Mouse (Mus musculus): ENCODE measurements at regions not wholly inside any gene's neighbourhood (a gene's known extent, or its start where the extent isn't known, plus 50 kb on each side); places are given as distances from the start of the nearest gene placed in this dataset.

DNA sequence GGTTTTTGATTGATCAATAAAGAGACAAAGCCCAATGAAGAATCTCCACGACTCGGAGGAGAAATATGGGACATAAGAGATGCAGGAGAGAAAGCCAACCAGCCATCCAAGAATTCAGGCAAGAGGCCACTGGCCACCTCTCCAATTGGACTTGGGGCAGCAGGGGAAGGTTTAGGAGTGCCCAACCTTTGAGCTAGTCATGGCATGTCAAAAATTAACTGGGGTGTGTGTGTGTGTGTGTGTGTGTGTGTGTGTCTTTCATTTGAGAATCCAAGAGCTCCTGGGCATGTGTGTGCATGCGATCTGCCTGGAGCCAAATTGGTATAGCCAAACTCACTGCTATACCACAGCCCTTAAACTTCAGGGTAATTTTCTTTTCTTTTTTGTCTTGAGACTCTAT, 51.6 kb upstream of the Cecr2 start:
- intact Hi-C loops (cut with DNase I), result no loop called here
- DNase-seq, result no peak

DNA sequence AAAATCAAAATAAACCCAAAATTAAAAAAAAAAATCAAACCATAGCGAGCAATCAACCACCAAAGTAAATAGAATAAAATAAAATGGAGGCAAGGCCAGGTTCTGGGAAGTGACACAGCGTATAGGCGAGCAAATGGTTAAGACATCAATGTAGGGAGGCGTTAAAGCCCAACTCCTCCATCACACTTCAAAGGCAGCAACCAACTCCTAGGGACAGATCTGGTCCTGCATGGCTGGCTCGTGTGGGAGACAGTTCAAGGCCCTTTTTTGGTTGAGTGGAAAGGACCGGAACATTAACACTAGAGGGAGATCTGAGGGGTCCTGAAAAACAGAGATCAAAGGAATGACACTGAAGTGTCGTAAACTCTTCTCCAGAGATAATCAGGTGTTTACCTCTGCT, 53.8 kb upstream of the Cecr2 start:
- intact Hi-C loops (cut with DNase I), result no loop called here
- no peak for DNase-seq

DNA sequence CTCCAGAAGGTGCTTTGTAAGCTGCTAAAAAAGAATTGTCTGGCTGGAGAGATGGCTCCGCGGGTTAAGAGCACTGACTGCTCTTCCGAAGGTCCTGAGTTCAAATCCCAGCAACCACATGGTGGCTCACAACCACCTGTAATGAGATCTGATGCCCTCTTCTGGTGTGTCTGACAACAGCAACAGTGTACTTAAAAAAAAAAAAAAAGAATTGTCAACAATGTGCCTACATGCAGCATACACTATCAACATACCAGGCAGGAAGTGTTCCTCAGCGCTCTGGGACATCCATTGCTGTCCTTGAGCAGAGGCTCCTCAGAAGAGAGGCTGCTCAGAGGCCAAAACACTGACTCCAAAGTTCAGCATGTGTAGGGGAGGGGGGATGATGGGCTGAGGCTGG, 56.3 kb upstream of the Cecr2 start:
- intact Hi-C loops (cut with DNase I), result no loop called here
- no peak for DNase-seq

DNA sequence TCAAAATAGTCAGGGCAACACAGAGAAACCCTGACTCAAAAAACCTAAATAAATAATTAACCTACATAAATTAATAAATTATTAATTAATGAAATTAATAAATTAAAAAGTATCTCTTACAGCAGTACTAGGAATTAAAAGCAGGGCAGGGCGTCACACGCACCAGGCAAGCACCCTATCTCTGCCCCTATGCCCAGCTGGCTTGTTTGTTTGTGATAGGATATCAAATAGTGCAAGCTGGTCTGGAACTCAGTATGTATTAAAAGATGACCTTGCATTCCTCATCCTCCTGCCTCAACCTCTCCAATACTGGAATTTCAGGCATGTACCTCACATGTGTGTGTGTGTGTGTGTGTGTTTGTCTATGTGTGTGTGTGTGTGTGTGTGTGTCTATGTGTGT, 60.7 kb upstream of the Cecr2 start:
- intact Hi-C loops (cut with DNase I), result no loop called here
- no peak for DNase-seq

DNA sequence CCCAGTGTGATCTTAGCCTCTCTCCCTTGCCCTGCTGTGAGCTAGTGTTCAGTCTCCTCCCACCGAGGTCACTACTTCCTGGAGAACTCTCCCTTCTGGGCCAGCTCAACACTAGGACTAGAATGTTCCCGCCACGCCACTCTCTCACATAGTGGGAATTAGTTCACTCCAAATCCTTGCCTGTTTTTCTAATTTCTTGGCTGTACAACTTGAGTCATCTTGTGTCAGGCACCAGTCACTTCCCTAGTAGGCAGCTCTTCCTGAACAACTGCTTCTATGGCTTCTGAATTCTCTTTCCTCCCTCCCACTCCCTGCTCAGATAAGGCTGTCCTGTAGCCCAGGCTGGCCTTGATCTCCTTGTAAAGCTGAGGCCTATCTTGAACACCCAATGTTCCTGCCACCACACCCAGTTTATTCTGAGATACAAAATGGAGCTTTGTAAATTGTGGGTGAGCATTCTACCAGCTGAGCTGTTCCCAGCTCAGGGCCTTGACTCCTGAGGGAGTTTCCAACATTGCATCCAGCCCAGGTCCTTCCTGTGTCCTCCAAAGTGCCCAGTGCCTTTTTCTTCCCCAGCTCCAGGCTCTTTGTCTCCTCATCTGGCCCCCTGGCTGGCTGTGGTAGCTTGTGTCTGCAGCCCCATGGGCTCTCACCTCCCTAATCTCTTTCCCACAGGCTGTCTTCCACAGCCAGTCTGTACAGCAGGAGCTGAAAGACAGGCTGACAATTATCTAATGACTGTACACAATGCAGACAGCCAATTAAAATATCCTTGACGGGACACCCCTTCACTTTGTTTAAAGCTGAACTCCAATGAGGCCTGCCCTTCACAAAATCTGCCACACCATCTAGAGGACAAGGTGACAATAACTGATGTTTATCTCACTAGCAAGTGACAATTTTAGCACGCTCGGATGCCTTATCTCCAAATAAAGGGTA, 61.9 kb upstream of the Cecr2 start:
- intact Hi-C loops (cut with DNase I), result loop anchor here (5.0 kb wide), 2 partner anchors 67 to 68 kb away; no protein-coding TSS in a partner anchor
- DNase-seq, result peak in 1 of 2 experiments; percentile 11

DNA sequence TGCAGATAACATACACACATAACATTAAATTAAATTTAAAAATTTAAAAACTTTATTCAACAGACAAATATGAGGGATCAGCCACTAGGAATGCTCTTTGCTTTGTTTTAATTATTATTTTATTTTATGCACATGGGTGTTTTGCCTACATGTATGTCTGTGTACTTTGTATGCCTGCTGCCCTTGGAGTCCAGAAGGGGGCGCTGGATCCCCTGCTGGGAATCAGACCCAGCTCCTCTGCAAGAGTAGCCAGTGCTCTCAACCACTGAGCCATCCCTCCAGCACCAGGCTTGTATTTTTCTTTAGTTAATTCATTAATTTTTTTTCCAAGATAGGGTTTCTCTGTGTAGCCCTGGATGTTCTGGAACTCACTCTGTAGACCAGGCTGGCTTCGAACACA, 62.7 kb upstream of the Cecr2 start:
- intact Hi-C loops (cut with DNase I), result loop anchor here (2.0 to 5.0 kb wide), 3 partner anchors 66 to 133 kb away; no protein-coding TSS in a partner anchor
- DNase-seq, result peak in 1 of 2 experiments; percentile 33

DNA sequence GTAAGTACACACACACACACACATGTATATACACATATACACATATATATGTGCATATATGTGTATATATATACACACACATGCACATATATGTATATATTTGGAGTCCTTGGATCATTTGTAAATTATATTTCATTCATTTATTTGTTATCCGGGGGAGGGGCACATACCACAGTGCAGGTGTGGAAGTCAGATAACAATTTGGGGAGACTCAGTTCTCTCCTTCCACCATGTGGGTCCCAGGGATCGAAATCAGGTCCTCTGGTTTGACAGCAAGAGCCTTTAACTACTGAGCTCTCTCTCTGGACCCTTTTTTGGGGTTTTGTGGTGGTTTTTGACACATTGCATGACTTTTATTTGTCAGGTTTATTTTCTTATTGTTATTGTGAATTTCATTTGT, 65.8 kb upstream of the Cecr2 start:
- intact Hi-C loops (cut with DNase I), result loop anchor here (5.0 kb wide), 2 partner anchors 63 to 72 kb away; no protein-coding TSS in a partner anchor
- DNase-seq, result no peak

DNA sequence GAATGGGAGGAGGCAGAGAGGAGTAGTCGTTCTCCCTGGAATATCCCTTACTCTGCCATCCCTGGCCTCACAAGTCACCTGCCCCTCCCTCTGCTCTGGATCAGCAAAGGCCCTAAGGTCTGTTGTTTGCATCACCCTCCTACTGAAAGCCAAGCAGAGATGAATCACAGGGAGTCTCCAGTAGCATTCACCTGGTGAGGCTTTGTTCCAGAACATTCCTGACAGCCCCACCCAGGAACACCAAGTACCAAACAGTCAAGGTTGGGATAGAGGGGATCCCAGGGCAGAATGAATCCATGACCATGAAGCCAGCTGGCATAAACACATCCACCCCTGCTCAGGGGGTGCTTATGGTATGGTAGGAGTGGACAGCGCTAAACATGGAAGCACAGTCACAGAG, 67.4 kb upstream of the Hdhd5 start:
- no peak for DNase-seq

DNA sequence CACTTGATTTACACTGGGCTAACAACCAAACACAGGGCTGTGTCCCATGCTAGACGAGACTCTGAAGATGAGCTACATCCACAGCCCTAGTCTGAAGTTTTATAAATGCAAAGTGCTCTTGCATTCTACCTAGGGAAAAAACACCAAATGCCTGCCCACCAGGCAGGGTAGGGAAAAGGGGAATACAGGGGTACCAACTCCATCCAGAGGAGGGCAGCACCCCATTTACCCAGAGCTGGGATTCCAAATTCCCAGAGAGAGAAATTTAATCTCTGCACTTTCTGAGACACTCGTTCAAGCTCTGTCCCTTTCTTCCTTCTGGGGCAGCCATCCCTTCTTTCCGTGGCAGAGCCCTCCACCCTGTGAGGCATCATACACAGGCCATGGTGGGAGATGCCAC, 66.8 kb upstream of the Hdhd5 start:
- DNase-seq, result peak in 1 of 2 experiments; percentile 24
- intact Hi-C loops (cut with DNase I), result no loop called here

More for the DNA sequence above, 67.4 kb upstream of the Hdhd5 start:
- intact Hi-C loops (cut with DNase I), result no loop called here

DNA sequence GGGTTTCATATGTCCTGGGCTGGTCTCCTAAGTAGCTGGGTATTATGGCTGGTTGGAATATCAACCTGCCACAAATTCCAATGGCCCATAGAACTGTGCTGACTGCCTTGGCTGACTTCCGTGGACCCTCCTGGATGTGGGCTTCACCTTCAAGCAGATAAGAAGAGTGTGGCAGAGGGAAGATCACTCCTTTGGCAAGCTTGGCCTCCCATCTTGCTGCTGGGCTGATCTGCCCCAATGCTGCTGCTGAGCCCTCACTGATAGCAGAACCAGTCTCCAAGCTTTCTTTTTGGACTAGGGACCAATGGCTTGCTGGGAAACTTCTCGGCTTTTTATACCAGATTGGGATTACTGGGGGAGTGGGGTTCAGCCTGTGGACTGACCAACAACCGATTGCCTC, 65.6 kb upstream of the Hdhd5 start:
- intact Hi-C loops (cut with DNase I), result no loop called here
- DNase-seq, result no peak

DNA sequence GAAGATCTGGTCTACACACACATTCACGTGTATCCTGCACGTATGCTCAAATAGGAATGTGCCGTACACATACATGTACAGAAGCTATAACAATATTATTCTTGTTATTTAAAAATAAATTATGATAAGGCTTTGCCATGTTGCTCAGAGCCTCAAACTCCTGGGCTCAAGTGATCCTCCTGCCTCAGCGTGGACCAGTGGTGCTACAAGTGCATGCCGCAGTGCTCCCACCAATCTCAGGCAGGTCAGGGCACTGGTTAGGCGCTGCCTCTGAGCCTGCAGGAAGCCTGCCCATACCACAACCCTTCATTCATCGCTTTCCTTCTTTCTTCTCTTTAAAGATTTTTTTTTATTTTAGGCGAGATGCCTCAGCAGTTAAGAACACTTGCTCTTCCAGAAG, 63.3 kb upstream of the Hdhd5 start:
- intact Hi-C loops (cut with DNase I), result no loop called here

DNA sequence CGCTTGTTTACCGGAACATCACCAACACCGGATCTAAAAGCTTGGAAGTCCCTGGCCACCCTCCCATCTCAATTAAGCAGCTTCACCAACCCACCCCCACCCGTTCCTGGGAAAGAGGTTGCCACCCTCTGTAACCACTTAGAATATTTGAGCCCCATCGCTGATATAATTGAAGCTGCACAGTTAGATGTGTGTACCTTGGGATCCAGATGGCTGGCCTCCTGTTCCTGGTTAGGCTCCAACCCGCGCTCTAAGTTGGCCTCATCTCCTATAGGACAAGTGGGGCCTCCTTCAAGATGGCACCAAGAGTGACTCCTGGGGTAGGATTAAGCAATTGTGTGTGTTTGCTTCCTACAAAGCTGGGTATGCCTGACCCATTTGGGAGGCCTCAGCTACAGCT, 61.6 kb upstream of the Hdhd5 start:
- intact Hi-C loops (cut with DNase I), result no loop called here
- DNase-seq, result no peak

More for the DNA sequence above, 63.3 kb upstream of the Hdhd5 start:
- no peak for DNase-seq

DNA sequence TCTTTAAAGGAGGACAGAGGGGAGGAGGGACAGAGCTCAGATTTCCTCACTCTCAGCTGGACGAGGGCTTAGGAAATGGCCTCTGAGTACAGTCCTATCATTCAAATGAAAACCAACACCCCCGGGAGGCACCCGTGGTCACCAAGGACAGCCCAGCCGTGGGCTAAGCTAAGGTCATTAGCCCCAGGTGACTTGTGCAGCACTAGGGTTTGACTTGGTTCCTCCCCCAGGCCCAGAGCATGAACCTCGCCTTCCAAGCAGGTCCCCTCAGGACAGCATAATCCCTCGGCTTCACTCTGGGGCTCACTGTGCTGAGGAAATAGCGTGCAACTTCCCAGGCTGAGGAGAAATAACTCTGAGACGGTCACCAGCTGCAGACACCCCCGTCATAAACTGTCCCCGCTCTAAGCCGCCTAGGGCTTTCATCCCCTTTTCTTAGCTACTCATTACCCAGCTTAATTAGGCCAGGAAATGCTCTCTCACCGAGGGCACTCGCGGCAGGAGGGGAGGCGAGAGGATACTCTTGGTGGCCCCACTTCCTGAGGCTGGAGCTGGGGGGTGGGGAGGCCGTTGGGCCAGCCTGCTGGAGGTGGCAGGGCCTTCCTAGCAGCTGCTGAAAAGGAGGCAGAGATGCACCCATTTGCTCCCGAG, 61.0 kb upstream of the Hdhd5 start:
- intact Hi-C loops (cut with DNase I), result no loop called here
- DNase-seq, result peak in 1 of 2 experiments; percentile 42

DNA sequence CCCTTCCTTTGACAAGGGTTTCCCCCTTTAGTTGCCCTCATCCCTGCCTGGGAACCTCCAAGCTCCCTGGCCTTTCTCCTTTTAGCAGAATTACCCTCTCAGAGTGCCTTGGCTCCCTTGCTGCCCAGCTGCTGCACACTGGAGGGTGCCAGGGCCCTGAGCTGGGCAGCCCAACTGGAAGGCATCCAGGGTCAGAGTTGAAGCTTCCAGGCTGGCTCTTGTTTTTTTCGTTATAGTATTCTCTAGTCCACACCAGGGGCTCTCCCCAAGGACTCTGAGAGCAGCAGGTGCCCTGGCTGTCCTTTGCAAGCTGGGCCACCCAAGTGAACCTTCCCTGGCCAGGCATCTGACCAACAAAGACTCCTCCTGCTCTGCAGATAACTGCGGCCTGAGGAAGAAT, 59.1 kb upstream of the Hdhd5 start:
- intact Hi-C loops (cut with DNase I), result no loop called here
- DNase-seq, result peak; percentile 52 to 54

DNA sequence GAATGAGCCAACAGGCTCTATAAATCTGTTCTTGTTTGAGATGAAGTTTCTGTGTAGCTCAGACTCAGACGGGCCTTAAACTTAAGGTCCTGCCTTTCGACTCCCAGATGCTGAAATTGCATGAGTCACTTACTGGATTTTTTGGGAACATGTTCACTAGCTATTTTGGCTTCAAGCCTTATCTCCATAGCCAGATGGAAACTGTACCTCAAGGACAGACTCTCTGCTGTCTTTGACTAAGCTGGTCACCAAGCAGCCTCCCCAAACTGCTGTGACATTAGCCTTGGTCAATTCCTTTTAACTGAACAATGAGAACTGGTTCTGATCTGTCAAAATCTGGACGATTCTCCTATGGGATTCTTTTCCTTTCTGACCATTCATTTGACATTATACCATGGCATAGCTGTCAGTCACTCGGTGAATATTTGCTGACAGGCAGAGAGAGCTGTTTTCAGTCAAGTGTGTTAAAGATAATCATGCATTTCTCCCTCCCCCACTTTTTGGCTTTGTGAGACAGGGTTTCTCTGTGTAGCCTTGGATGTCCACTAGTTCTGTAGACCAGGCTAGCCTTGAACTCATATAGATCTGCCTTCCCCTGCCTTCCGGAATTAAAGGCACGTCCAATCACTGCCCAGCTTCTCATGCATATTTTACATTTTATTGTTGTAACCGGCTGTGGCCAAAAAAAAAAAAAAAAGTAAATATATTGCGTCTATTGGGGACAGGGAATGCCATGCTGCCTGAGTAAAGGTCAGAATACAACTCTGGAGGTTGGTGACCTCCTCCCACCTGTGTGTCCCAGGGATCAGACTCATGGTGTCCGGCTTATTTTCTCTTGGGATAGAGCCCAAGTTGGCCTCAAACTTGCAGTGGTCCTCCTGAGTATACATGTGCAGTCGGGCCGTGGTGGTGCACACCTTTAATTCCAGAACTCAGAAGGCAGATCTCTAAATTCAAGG, 57.9 kb upstream of the Hdhd5 start:
- peak; percentile 68 to 70 for DNase-seq
- intact Hi-C loops (cut with DNase I), result no loop called here

DNA sequence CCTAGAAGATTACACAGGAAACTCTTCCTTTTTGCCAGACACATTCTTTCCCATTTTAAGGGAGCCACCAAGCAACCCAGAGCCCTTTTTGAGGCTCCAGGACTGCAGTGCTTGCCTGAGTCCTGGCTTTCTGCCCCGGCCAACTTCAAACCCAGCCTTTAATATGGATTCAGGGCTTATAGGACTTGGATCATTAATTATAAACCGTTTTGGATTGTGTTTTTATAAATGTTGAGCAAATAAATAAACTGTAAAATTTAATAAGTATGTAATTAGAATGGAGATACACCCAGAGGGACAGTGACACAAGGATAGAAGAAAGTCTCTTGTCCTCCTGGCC, 54.8 kb upstream of the Hdhd5 start:
- DNase-seq, result no peak
- intact Hi-C loops (cut with DNase I), result no loop called here

DNA sequence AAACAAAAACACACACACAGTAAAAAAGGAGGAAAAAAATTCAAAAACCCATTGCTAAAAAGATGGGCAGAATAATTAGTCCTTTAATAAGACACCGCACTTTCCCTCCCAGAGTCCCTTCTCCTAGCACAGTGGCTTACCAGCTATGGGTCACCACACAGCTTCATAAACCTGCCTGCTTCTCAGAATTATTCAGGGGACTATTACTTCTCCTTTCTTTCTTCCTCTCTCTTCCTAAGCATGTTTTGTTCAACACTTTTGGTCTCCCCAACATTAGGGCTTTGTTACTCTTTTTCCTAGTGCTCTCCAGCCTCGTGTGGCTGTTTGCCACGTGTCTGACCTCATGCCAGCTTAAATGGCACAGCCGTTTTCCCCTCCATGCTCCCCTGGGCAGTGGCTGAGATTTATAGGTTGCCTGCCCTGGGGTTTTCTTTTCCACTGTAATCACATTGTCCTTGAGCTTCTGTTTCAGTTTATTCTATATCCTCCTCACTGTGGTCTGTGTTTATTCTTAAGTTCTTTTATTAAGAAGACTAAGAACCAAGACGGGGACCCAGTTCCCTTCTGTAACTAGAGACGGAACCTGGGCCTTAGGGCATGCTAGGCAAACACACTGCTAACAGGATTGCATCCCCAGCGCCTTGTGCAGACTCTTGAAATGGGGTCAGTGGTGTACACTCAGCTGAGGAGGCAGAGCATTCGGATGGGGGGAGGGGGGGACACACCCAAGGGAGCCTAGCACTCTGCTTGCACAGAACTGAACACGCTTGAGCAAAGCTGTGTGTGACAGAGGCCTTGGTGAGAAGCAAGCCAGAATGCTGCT, 54.2 kb upstream of the Hdhd5 start:
- DNase-seq, result peak in 1 of 2 experiments; percentile 25

DNA sequence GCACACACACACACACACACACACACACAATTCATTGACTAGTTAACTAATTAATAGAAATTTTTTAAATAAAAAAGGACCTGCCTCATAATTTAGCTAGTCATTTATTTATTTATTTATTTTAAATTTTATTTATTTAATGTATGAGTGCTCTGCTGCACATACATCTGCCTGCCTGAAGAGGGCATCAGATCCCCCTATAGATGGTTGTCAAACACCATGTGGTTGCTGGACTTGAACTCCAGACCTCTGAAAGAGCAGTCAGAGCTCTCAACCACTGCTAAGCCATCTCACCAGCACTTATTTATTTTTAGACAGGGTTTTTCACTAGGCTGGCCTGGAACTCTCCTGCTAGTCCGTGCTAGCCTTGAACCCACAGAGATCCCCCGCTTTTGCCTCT, 50.6 kb upstream of the Hdhd5 start:
- intact Hi-C loops (cut with DNase I), result loop anchor here (5.0 kb wide), 2 partner anchors 39 to 86 kb away; partner anchors contain the start of gene Cecr2
- DNase-seq, result no peak

More for the DNA sequence above, 54.2 kb upstream of the Hdhd5 start:
- intact Hi-C loops (cut with DNase I), result no loop called here
